Mouse (Mus musculus) embryonic fibroblast, embryonic 13.5 days (primary cell): ENCODE results near the gene Kras. TPM values are rescaled to one million over a fixed set of nuclear protein-coding genes. Genes with fewer than 3 reads are reported as not detected.

Experiments
- H3K27ac ChIP-seq: 2 replicates; pipeline ENCODE4 v1.5.1; 2012; ENCODE audit warnings: low read length, control low read depth, inconsistent platforms; ENCODE audit not compliant: insufficient read depth
- H3K4me1 ChIP-seq: 2 replicates; pipeline ENCODE4 v1.6.1; 2011; ENCODE audit warnings: low read length; ENCODE audit not compliant: control insufficient read depth, insufficient read depth
- H3K4me3 ChIP-seq: 2 replicates; pipeline ENCODE4 v1.5.1; 2011; ENCODE audit warnings: mild to moderate bottlenecking, control low read depth, low read length; ENCODE audit not compliant: insufficient read depth
- CTCF ChIP-seq: IDR thresholded peaks from 2 replicates; pipeline ENCODE4 v1.5.1; 2011; ENCODE audit warnings: mild to moderate bottlenecking, control low read depth, low read length, moderate library complexity, borderline replicate concordance; ENCODE audit not compliant: insufficient read depth
- POLR2A ChIP-seq: IDR thresholded peaks from 2 replicates; pipeline ENCODE4 v1.6.1; 2011; ENCODE audit warnings: low read depth, mild to moderate bottlenecking, control low read depth, low read length, moderate library complexity
- polyA plus RNA-seq: library from polyadenylated mRNA; stranded (reverse); fragments of >200 nt; gene quantifications from 2 replicates; pipeline ENCODE4 v1.2.4, GENCODE M21; 2011; ENCODE audit warnings: low read depth; ENCODE audit not compliant: missing spikeins, insufficient read length

The Kras gene
- polyA plus RNA-seq, 1 experiment: 97.1 TPM

GRCm38 (mm10) chr6:145173781-145174191 is 76.3 kb downstream of the Kras start:
- TF ChIP-seq POLR2A (no peak), CTCF (no peak)
- Histone ChIP-seq H3K4me3 (no peak overlapping the region), H3K4me1 (peaks cover 6% of the 10 kb centered on the region; the same call in 1 of the 2 replicates), H3K27ac (no peak overlapping the region)

DNA sequence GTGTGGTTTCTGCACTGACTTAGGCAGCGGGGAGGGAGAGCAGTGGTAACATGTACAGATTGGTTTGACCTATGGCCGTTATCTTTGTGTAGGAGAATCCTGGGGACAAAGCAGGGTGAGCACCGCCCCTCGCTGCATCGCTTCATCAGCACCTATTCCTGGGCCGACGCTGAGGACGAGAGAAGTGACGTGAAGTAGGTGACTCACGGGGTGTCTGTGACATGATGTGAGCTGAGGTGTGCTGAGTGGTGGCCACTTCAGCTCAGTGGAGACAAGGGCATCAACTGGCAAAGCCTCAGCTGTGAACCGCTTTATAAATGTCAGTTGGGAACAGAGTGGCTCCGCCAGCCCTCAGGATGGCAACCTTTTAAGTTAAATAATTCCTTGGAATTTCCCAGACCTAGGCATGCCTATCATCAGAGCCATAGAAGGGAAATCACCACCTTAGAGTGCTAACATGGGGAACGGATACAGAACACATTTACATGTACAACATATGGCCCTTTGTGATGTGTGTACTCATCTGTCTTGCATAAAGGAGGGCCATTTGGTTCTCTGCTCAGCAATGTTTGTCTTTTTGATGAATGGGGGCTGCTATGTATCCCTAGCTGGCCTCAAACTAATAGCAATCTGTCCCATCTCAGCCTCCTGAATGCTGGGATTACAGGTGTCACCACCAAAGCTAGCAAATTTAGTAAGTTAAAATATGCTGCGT is 78.0 kb downstream of the Kras start:
- TF ChIP-seq POLR2A (no peak), CTCF (no peak)
- Histone ChIP-seq H3K4me3 (no peak overlapping the region), H3K4me1 (peaks cover 6% of the 10 kb centered on the region; the same call in 1 of the 2 replicates), H3K27ac (no peak overlapping the region)

Other genes with a start within 250 kb of the Kras start
- gene Bcat1, start 174.1 kb downstream of the Kras start, polyA plus RNA-seq: 143 and 166 TPM in 2 replicates
- 0.72 TPM in 1 of 2 replicates, not detected in the other for gene Lrmp, start 134.6 kb downstream of the Kras start, polyA plus RNA-seq
- 0.99 and 1.1 TPM in 2 replicates for gene Casc1, start 39.2 kb downstream of the Kras start, polyA plus RNA-seq
- 32.4 and 38.4 TPM in 2 replicates for gene Etfrf1, start 39.1 kb downstream of the Kras start, polyA plus RNA-seq